Mouse (Mus musculus): ENCODE measurements around the gene Vstm2l.

Vstm2l gene

GRCm38 (mm10) chr2:157914105-157914764 is at the start of gene Vstm2l:
Gene Vstm2l (plus strand): TSS chr2:157914653.
- no peak for DNase-seq

- no peak for DNase-seq
Observed at GRCm38 (mm10) chr2:157867126-157867525, 47.3 kb upstream of the Vstm2l start.

DNA sequence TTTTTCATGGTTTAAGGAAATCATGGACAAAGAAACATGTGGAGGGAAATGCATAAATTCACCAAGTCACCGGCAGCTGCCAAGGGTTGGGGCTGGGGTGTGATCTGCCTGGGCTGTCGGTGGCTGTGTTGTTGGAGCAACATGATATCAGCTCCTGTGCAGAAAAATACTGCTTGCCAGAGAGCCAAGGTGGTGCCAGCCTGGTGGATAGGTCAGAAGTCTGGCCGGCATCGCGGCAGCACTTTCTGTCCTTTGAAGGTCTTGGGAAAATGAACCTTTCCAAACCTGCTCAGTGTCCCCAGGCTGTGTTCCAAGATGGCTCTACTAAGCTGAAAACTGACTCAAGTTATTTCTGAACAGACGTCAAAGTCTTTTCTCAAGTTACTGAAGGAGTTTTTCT is 44.2 kb upstream of the Vstm2l start:
- no peak for DNase-seq

DNA sequence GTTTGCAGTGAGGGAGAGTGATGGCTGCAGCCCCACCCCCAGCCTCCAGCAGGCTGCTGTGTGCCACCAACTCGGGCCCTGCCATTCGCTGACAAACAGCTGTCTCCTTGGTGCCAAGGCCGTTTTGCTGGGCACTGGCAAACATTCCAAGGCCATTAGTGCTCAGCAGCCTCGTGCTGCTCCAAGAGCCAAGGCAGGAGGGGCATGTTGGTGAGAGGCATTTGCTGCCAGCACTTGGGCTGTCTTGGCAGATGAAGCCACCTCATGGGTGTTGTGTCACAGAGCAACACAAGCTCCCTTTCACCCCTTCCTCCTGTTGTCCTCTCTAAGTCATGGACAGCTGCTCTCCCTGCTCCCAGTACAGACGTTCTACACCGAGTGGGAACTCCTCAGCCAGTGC is 41.2 kb upstream of the Vstm2l start:
- peak; percentile 4 for DNase-seq

- DNase-seq: no peak
Observed at GRCm38 (mm10) chr2:157873691-157874090, 40.8 kb upstream of the Vstm2l start.

DNA sequence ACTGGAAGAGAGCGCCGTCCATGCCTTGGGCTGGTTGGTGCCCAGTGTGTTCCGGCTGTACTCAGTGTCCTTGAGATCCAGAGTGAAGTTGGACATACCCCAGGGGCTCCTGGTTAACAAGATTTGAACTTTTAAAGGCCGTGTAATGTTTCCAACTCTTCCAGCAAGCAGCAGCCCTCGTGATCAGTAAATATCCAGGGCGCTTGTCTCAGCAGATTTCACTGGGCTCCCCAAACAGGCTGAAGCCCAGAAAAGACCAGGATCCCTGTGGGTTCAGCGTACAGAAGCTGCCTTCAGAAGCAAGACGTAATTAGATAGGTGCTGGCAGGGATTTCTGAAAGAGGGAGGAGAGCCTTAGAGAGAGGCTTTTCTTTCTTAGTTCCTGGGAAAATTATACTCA is 39.3 kb upstream of the Vstm2l start:
- DNase-seq: no peak

DNA sequence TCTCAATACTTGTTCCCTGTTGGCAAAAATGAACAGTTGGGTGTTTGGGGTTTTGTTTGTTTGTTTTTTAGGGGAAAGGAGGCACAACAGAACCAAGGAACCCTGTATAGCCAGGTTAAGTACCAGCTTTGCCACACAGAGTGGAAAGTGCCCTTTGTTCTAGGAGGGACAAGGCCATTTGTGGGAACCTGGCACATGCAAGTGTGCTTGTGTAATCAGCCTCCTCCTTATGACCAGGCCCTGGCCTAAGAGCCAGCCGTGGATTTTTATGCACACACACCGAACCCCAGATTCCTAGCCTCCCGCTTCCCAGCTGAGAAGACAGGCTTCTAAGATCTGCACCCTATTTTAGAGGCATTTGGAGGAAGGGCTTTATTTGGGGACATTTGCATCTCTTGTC is 37.1 kb upstream of the Vstm2l start:
- no peak for DNase-seq

DNA sequence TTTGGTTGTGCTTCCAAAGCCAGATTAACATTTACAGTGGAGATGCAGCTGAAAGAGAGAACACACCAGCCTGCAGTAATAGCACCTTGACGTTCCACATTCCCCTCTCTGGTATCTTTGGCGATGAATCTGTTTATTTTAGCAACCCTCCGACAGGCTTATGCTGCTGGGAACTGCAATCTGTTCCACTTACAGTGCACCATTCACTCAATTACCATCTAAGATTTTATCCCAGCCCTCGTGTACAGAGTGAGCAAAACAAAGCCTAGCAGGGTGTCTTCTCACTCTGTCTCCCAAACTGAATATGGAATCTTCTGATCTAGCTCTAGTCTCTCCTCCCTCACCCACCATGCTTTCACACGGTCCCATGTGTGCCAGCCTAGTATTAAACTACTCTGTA is 36.5 kb upstream of the Vstm2l start:
- no peak for DNase-seq

- peak; percentile 4 for DNase-seq
Observed at GRCm38 (mm10) chr2:157881939-157882338, 32.5 kb upstream of the Vstm2l start.

DNA sequence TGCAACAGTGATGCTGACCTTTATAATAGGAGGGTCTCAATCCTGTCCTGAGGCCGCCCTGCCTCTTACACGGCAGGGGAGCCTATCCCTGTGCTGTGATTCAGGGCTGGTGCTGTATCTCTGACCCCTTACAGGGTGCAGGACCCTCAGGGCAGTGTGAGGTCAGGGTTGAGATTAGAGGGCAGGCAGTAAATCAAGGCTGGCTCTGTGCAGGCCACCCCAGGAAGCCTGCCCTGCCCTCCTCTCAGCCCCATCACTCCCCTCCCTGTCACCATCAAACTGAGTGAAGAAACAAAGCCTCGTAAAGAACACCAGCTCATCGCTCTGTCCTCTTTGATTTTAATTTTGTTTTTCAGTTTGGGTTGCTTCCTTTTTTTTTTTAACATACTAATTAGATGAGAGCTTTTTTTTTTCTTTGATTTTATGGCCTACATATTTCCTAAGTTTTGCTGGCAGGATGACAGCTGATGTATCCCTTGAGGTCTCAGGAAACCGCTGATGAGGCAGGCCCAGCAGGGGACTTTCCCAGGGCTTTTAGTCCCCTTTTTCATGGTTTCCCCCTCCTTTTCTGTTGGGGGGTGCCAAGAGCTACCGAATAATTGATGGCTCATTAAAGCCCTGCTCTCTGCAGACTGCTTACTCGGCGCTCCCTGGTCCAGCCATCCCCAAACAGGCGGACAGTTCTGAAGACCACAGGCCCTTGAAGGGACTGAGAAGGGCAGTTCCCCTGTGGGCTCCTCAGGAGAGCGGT is 27.0 kb upstream of the Vstm2l start:
- DNase-seq: no peak

DNA sequence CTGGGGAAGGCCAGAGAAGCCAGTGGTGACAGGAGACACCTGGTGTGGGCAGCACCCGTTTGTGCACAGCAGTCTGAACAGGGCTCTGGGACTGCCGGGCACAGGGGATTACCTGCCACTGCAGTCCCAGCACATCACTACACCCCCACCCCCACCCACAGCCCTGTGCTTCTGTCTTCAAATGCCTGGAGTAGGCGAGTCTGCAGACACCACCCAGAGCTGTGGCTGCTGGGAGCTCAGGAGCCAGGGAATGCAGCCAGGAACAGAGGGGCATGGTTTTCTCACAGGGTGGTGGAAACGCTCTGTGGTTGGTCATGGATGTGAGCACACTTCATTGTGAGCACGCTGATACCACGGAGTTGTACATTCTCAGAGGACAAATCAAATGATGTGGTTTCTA is 23.3 kb upstream of the Vstm2l start:
- DNase-seq: no peak

DNA sequence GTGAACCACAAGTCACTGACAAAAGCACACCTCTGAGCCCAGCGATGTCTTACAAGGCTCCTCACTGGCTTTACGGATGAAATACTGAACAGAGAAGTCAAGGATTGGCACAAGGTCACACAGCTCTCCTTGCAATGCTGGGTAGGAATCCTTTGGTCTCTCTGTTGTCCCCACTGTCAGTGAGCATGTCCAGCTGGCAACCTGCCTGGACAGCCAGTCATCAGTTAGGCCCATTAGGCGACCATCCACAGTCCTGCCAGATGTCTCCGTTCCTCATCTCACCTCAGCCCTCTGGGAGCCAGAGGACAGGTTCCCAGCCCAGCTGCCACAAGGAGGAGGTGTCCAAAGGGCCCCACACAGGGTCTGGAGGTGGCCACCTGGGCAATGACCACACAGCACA is 17.3 kb upstream of the Vstm2l start:
- no peak for DNase-seq

- peak; percentile 85 for DNase-seq
Observed at GRCm38 (mm10) chr2:157913204-157913636, 1.2 kb upstream of the Vstm2l start.

GRCm38 (mm10) chr2:157913705-157914104 is 748 bp upstream of the Vstm2l start:
- DNase-seq: no peak

- DNase-seq: no peak
Observed at GRCm38 (mm10) chr2:157914889-157915517, 550 bp downstream of the Vstm2l start.

GRCm38 (mm10) chr2:157918529-157918928 is 4.1 kb downstream of the Vstm2l start:
- DNase-seq: no peak

DNA sequence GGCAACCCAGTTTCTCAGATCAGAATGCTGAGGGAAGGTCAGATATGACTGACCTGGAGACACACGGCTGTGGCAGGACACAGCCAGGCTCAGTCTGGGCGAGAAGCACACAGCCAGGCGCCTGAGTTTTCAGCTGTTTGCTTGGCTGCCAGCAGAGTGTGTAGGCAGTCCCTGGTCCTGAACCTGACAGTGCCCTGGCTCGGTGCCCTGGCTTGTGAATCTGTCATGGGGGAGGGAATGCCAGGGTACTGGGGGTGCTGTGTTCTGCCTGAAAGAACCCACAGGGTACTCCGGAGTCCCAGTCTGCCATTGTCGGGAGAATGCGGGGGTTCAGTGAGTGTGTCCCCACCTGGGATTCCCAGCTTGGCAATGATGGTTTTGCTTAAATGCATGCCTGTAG is 7.1 kb downstream of the Vstm2l start:
- DNase-seq: no peak

GRCm38 (mm10) chr2:157923406-157923805 is 9.0 kb downstream of the Vstm2l start:
- no peak for DNase-seq

- no peak for DNase-seq
Observed at GRCm38 (mm10) chr2:157924504-157924903, 10.1 kb downstream of the Vstm2l start.

DNA sequence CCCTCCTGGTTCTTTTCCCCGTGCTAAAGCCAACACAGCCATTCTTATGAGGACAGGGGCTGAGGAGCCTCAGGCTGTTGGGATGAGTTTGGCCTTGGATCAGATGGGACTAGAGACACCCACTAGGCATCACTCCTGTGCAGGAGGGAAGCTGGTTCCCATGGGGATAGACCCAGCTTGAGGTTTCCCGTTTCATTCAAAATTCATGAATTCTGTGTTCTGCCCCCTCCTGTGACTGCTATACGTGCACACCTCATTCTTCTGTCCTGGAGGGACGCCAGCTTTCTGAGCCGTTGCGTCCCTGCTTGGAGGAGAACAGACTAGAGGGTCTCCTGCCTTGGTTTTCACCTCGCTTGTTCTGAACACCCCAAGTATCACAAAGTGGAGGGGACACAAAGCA is 12.0 kb downstream of the Vstm2l start:
- no peak for DNase-seq

DNA sequence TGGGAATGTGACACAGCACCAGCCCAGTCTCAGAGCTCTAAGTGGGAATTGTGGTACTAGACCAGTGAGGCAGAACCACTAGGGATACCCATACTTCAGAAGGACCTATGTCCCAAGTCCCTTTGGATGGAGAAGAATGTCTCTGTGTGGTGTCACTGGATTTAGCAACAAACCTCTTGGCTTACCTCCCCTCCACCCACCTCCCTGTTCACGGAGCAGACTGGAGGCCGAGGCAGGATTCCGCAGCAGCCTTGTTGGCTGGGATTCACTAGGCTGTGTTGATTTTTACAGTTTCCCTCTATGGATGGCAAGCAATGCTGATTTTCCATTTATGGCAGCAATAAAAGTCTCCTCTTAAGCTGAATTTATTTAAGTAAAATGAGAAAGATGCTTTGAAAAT is 12.5 kb downstream of the Vstm2l start:
- no peak for DNase-seq

- no peak for DNase-seq
Observed at GRCm38 (mm10) chr2:157927397-157927796, 12.9 kb downstream of the Vstm2l start.

- no peak for DNase-seq
Observed at GRCm38 (mm10) chr2:157927815-157928214, 13.4 kb downstream of the Vstm2l start.

DNA sequence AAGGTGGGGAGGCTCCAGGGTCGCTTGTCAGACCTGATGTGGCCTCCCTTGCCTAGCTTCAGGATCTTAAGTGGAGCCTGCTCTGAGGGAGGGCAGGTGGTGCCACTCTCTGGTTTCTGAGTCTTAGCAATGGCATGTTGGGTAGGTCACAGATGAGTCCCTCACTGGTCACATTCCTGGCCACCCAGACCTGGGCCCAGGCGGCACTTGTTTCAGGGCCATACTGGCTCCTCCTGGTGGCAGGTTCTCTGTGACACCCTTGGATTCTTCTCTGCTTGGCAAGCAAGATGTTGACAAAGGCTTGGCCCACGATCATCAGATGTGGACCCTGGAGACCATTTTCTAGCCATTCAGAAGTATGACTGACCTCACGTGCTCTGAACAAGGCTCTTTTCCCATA is 18.2 kb downstream of the Vstm2l start:
- DNase-seq: no peak
